Mouse (Mus musculus) neural tube, embryonic 15.5 days (tissue): ENCODE results near the gene Per1. TPM values are rescaled to one million over a fixed set of nuclear protein-coding genes. Genes with fewer than 3 reads are reported as not detected.
"Not testable (repeated sequence)": the region's sequence is repeated elsewhere in the genome, so short reads cannot be mapped to it uniquely, and the experiment has no call there.

Experiments
- ATAC-seq: fragments of 200-750 bp; cut with Nextera tagmentation; 2 replicates; pipeline ENCODE4 v1.8.0; 2017; ENCODE audit warnings: mild to moderate bottlenecking, moderate TSS enrichment, moderate library complexity; ENCODE audit not compliant: low FRiP score
- H3K27ac ChIP-seq: fragments of 300-500 bp; sonication (generic); replicated peaks from 2 replicates; pipeline ENCODE4 v1.5.1; 2015; ENCODE audit warnings: mild to moderate bottlenecking, inconsistent platforms
- H3K27me3 ChIP-seq: fragments of 300-500 bp; sonication (generic); replicated peaks from 2 replicates; pipeline ENCODE4 v1.6.1; 2015; ENCODE audit warnings: inconsistent platforms
- H3K36me3 ChIP-seq: fragments of 300-500 bp; sonication (generic); 2 replicates; pipeline ENCODE4 v1.6.1; 2015; ENCODE audit warnings: inconsistent platforms
- H3K4me1 ChIP-seq: fragments of 300-500 bp; sonication (generic); 2 replicates; pipeline ENCODE4 v1.6.1; 2015; ENCODE audit warnings: inconsistent platforms
- H3K4me2 ChIP-seq: fragments of 300-500 bp; sonication (generic); 2 replicates; pipeline ENCODE4 v1.6.1; 2015; ENCODE audit warnings: inconsistent platforms, mild to moderate bottlenecking, moderate library complexity
- H3K4me3 ChIP-seq: fragments of 300-500 bp; sonication (generic); replicated peaks from 2 replicates; pipeline ENCODE4 v1.5.1; 2015; ENCODE audit warnings: mild to moderate bottlenecking, inconsistent platforms
- H3K9ac ChIP-seq: fragments of 300-500 bp; sonication (generic); replicated peaks from 2 replicates; pipeline ENCODE4 v1.6.1; 2015; ENCODE audit warnings: mild to moderate bottlenecking, inconsistent platforms
- H3K9me3 ChIP-seq: fragments of 300-500 bp; sonication (generic); replicated peaks from 2 replicates; pipeline ENCODE4 v1.6.1; 2016; ENCODE audit warnings: inconsistent platforms
- WGBS: fragments of 180-500 bp; shearing (Covaris S2); methylation state at CpG from one replicate; pipeline ENCODE4 v1.1.7; 2015; ENCODE audit warnings: mixed read lengths; 5-methylcytosine and 5-hydroxymethylcytosine counted together
- polyA plus RNA-seq: library from polyadenylated mRNA; unstranded; fragments of >200 nt; fragmentation: Nextera tagmentation; extraction: Ambion mirVana; gene quantifications from 2 replicates; pipeline ENCODE4 v1.2.1, GENCODE M21; 2015

Gene Per1
- polyA plus RNA-seq, 1 experiment from 2014 or later, result 10.0 TPM

DNA sequence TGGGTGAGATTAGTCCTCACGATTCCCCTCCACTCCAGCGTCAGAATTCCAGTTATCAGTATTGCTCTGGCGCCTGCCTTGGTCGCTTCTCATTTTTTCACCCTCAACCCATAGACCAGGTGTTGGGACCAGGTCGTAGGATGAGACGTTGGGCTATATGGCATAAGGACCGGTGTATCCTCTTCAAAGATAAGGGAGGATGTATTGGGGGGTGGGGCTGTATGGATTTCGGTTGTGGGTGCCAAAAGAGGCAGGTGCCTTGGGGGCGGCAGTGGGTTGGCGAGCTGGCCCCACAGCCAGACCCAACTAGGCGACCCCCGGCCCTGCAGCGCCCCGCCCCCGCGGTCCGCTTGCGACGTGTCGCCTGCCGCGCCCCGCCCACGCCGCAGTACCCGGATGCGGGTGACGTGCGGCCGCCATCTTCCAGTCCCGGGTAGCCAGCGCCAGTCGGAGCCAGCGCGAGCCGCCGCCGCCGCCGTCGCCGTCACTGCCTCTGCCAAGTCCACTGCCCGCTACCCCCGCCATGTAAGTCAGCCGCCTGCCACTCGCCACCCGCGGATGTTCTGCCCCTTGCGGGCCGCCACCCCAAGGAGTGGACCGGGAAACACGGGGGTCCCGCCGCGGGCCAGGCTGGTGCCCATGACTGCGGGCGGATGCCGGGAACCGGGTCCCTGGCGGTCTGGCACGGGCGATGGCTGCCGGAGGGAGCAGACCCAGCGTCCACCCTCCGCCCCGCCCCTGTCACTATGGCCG, 6.7 kb upstream of the Per1 start, which contains the start of gene Vamp2:
Gene Vamp2, plus strand, starts transcription at position 388 of the 753 bp plus-strand sequence.
- peak within 1 kb of the TSS; percentile 72 for H3K4me3 ChIP-seq
- H3K9ac ChIP-seq, result peak within 1 kb of the TSS; percentile 100
- no peaks in the 10 kb centered on the region for H3K27me3 ChIP-seq
- H3K4me1 ChIP-seq, result peaks cover 47% of the 10 kb centered on the region
- under 1% methylated on average over 59 of the region's 67 CpGs for WGBS
- no peaks in the 10 kb centered on the region for H3K9me3 ChIP-seq
- H3K27ac ChIP-seq, result peak within 1 kb of the TSS; percentile 95
- peak; percentile 89 for ATAC-seq
- H3K36me3 ChIP-seq, result peaks cover 29% of the 10 kb centered on the region
- peak within 1 kb of the TSS; percentile 94 for H3K4me2 ChIP-seq

DNA sequence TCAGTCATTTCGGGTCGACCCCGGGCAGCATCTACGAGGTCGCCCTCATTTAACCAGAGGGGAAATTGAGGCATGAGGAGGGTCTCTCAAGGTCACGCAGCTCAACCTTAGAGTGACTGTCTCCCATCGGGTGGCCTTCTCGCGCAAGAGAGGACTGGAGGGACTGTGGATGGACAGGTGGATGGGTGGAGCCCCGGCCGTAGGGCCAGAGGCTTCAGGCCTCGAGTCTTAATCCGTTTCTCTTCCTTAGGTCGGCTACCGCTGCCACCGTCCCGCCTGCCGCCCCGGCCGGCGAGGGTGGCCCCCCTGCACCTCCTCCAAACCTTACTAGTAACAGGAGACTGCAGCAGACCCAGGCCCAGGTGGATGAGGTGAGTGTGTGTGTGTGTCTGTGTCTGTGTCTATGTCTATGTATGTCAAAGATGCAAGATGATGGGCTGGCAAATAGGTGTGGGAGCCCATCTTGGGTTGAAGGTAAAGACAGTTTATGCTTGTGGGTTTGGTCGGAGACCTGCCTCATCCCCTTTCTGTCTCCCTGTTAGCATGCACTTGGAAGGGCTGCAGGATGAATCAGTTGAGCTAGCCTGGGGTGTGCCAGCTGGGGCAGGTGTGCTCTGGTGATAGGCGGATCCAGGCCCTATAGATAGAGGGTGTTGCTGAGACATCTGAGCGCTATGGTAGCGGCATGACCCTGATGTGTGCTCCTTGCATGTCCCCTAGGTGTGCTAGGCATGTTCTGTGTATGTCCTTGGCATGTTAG, 6.0 kb upstream of the Per1 start:
- Histone ChIP-seq H3K36me3 (peaks cover 29% of the 10 kb centered on the region), H3K4me3 (peak overlapping the region; percentile 72), H3K27me3 (no peaks in the 10 kb centered on the region), H3K9me3 (no peaks in the 10 kb centered on the region), H3K9ac (peak overlapping the region; percentile 100), H3K27ac (peak overlapping the region; percentile 95), H3K4me1 (peaks cover 49% of the 10 kb centered on the region), H3K4me2 (peak overlapping the region; percentile 94)
- WGBS, result 10% methylated on average over 25 of the region's 25 CpGs
- peak; percentile 17; the same call in 1 of the 2 replicates for ATAC-seq

GRCm38 (mm10) chr11:69089616-69090290, 5.3 kb upstream of the Per1 start:
- Histone ChIP-seq H3K27ac (peak overlapping the region; percentile 95), H3K9ac (peak overlapping the region; percentile 100), H3K9me3 (no peaks in the 10 kb centered on the region), H3K4me2 (peak overlapping the region; percentile 94), H3K4me3 (peak overlapping the region; percentile 72), H3K36me3 (peaks cover 29% of the 10 kb centered on the region), H3K4me1 (peaks cover 55% of the 10 kb centered on the region), H3K27me3 (no peaks in the 10 kb centered on the region)
- no peak for ATAC-seq
- WGBS, result 88% methylated on average over 12 of the region's 12 CpGs

- Histone ChIP-seq H3K4me1 (peaks cover 57% of the 10 kb centered on the region), H3K9ac (peak overlapping the region; percentile 100; the same call in 1 of the 2 replicates), H3K9me3 (no peaks in the 10 kb centered on the region), H3K4me2 (peak overlapping the region; percentile 94), H3K4me3 (peak overlapping the region; percentile 72; the same call in 1 of the 2 replicates), H3K27me3 (no peaks in the 10 kb centered on the region), H3K36me3 (peaks cover 29% of the 10 kb centered on the region), H3K27ac (peak overlapping the region; percentile 95; the same call in 1 of the 2 replicates)
- no peak for ATAC-seq
- 49% methylated on average over 6 of the region's 6 CpGs for WGBS
Measured at GRCm38 (mm10) chr11:69090367-69090766, 4.7 kb upstream of the Per1 start.

- Histone ChIP-seq H3K4me1 (peaks cover 70% of the 10 kb centered on the region), H3K9me3 (no peaks in the 10 kb centered on the region), H3K36me3 (peaks cover 29% of the 10 kb centered on the region), H3K27ac (no peak overlapping the region), H3K4me2 (no peak overlapping the region), H3K9ac (no peak overlapping the region), H3K4me3 (no peak overlapping the region), H3K27me3 (no peaks in the 10 kb centered on the region)
- no peak for ATAC-seq
- WGBS, result 69% methylated on average over 7 of the region's 7 CpGs
Measured at GRCm38 (mm10) chr11:69091566-69092385, 3.2 kb upstream of the Per1 start.

GRCm38 (mm10) chr11:69092386-69092751, 2.6 kb upstream of the Per1 start:
- Histone ChIP-seq H3K4me3 (no peak overlapping the region), H3K4me2 (no peak overlapping the region), H3K9me3 (no peaks in the 10 kb centered on the region), H3K9ac (no peak overlapping the region), H3K36me3 (peaks cover 29% of the 10 kb centered on the region), H3K4me1 (peaks cover 73% of the 10 kb centered on the region), H3K27ac (no peak overlapping the region), H3K27me3 (no peaks in the 10 kb centered on the region)
- no peak for ATAC-seq
- whole genome bisulfite sequencing, result 2% methylated on average over 3 of the region's 3 CpGs

- no peak for ATAC-seq
- no peak overlapping the region for H3K9ac ChIP-seq
- no peak overlapping the region for H3K4me2 ChIP-seq
- WGBS, result 88% methylated on average over 4 of the region's 4 CpGs
- no peak overlapping the region for H3K27ac ChIP-seq
- H3K9me3 ChIP-seq, result no peaks in the 10 kb centered on the region
- H3K27me3 ChIP-seq, result no peaks in the 10 kb centered on the region
- peaks cover 29% of the 10 kb centered on the region for H3K36me3 ChIP-seq
- H3K4me3 ChIP-seq, result no peak overlapping the region
- peaks cover 73% of the 10 kb centered on the region for H3K4me1 ChIP-seq
Measured at GRCm38 (mm10) chr11:69092871-69093270, 2.1 kb upstream of the Per1 start.

GRCm38 (mm10) chr11:69093856-69094255, 1.2 kb upstream of the Per1 start:
- WGBS, result 87% methylated on average over 7 of the region's 7 CpGs
- not testable (repeated sequence) for H3K4me2 ChIP-seq, H3K4me3 ChIP-seq, H3K27me3 ChIP-seq, ATAC-seq, H3K9ac ChIP-seq, H3K9me3 ChIP-seq
- H3K27ac ChIP-seq, result peak overlapping the region; percentile 91; the same call in 1 of the 2 replicates
- H3K4me1 ChIP-seq, result peaks cover 79% of the 10 kb centered on the region
- peaks cover 29% of the 10 kb centered on the region for H3K36me3 ChIP-seq

DNA sequence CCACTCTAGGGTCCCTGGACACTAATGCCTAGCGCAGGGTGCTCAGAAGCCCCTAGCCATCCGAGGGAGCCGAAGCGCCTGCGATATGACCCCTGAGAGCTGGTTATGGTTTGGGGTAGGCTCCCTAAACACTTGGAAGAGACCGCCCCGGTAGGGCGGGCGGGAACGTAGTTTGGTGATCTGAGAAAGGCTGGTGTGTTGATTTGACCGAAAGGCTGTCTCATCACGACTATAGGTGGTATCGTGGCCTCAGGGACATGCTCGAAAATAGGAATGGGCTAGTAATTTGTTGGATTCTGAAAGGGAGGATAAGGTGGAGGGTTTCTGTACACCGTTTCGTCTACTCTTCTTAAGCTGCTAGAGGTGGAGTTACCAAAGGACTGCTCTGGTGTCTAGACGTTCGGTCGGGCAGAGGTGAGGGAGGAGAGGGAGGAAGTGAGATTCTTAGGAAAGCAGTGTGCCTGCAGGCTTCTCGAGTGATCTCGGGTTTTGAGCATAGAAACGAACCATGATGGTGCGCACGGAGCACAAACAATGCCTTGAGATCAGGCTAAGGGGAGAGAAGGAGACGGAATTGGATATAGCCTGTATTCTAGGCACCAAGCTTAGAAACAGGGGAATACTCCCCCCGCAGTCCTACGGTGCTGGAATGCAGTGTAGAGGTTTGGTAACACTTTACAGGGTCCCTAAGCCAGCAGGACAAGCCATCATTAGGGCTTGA, 654 bp downstream of the Per1 start:
- no peak for ATAC-seq
- peaks cover 79% of the 10 kb centered on the region for H3K4me1 ChIP-seq

DNA sequence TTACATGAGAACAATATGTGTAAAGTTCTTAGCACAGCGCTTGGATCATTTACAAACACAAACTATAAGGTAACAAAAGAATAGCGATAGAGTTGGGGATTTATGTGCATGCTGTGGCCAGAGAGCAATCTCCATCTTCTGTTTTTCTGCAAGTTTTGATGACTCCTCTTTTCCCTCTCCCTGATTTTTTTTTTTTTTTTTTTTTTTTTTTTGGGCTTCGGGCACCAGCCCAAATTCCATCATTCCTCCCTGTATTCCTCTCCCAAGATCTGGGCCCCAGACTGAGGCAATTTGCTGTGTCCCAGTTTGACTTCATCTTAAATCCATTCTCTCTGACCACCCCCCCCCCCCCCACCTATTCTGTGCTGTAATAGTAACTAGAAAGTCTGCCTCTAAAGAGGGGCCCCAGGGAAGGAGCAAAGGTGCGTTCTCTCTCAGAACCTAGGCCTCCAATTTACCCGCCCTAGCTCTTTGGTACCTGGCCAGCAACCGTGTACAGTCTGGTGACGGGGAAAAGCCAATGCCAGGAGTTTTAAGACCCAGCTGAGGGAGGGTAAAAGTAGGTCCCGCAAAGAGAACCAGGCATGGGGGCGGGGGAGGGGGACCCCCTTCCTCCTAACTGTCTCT, 1.5 kb downstream of the Per1 start:
- peak overlapping the region; percentile 84 for H3K27ac ChIP-seq
- no peak for ATAC-seq
- no peaks in the 10 kb centered on the region for H3K27me3 ChIP-seq
- H3K36me3 ChIP-seq, result peaks cover 20% of the 10 kb centered on the region
- peaks cover 78% of the 10 kb centered on the region for H3K4me1 ChIP-seq
- H3K4me3 ChIP-seq, result peak overlapping the region; percentile 50
- peak overlapping the region; percentile 95 for H3K4me2 ChIP-seq
- 15% methylated on average over 9 of the region's 9 CpGs for WGBS
- peak overlapping the region; percentile 46 for H3K9ac ChIP-seq
- H3K9me3 ChIP-seq, result no peaks in the 10 kb centered on the region

More for the DNA sequence above, 654 bp downstream of the Per1 start:
- Histone ChIP-seq H3K27me3 (no peaks in the 10 kb centered on the region), H3K27ac (peak overlapping the region; percentile 81), H3K4me2 (peak overlapping the region; percentile 95), H3K4me3 (peak overlapping the region; percentile 50), H3K36me3 (peaks cover 21% of the 10 kb centered on the region), H3K9ac (peak overlapping the region; percentile 46), H3K9me3 (no peaks in the 10 kb centered on the region)
- WGBS, result 2% methylated on average over 27 of the region's 27 CpGs
